Mouse (Mus musculus): ENCODE measurements around the gene Xrcc6.
"Not testable (repeated sequence)": the region's sequence is repeated elsewhere in the genome, so short reads cannot be mapped to it uniquely, and the experiment has no call there.

The Xrcc6 gene

GRCm38 (mm10) chr15:81966062-81966829, 21.4 kb upstream of the Xrcc6 start:
- no peak for DNase-seq (ENCODE audit: low read depth)

- no peak for DNase-seq (ENCODE audit: low read depth)
Observed at GRCm38 (mm10) chr15:81967821-81968220, 19.8 kb upstream of the Xrcc6 start.

- DNase-seq (ENCODE audit: low read depth): no peak
Observed at GRCm38 (mm10) chr15:81968447-81968846, 19.2 kb upstream of the Xrcc6 start.

GRCm38 (mm10) chr15:81969173-81969572, 18.5 kb upstream of the Xrcc6 start:
- DNase-seq (ENCODE audit: low read depth): no peak

GRCm38 (mm10) chr15:81969635-81970034, 18.0 kb upstream of the Xrcc6 start:
- not testable (repeated sequence) for DNase-seq (ENCODE audit: low read depth)

- not testable (repeated sequence) for DNase-seq (ENCODE audit: low read depth)
Observed at GRCm38 (mm10) chr15:81970498-81970897, 17.1 kb upstream of the Xrcc6 start.

GRCm38 (mm10) chr15:81975156-81975555, 12.5 kb upstream of the Xrcc6 start:
- DNase-seq (ENCODE audit: low read depth): not testable (repeated sequence)

- DNase-seq (ENCODE audit: low read depth): no peak
Observed at GRCm38 (mm10) chr15:81980321-81980720, 7.3 kb upstream of the Xrcc6 start, which contains the start of gene 1700029P11Rik. Gene 1700029P11Rik, plus strand, starts transcription at chr15:81980540.

- DNase-seq (ENCODE audit: low read depth): no peak
Observed at GRCm38 (mm10) chr15:81982173-81982572, 5.5 kb upstream of the Xrcc6 start.

GRCm38 (mm10) chr15:81985267-81986161, 2.1 kb upstream of the Xrcc6 start:
- DNase-seq (ENCODE audit: low read depth): no peak

GRCm38 (mm10) chr15:81989371-81990062, 1.9 kb downstream of the Xrcc6 start:
- DNase-seq (ENCODE audit: low read depth): peak; percentile 90

- DNase-seq (ENCODE audit: low read depth): peak; percentile 71
Observed at GRCm38 (mm10) chr15:81990549-81990948, 2.9 kb downstream of the Xrcc6 start.

- DNase-seq (ENCODE audit: low read depth): no peak
Observed at GRCm38 (mm10) chr15:81993992-81994391, 6.4 kb downstream of the Xrcc6 start.

- DNase-seq (ENCODE audit: low read depth): peak; percentile 70
Observed at GRCm38 (mm10) chr15:82004257-82004656, 16.6 kb downstream of the Xrcc6 start.

- DNase-seq (ENCODE audit: low read depth): no peak
Observed at GRCm38 (mm10) chr15:82011947-82012346, 24.3 kb downstream of the Xrcc6 start.

GRCm38 (mm10) chr15:82014745-82015391, 27.2 kb downstream of the Xrcc6 start:
- DNase-seq (ENCODE audit: low read depth): no peak

- DNase-seq (ENCODE audit: low read depth): peak; percentile 31
Observed at GRCm38 (mm10) chr15:82015392-82016100, 27.9 kb downstream of the Xrcc6 start.

GRCm38 (mm10) chr15:82016101-82016808, 28.6 kb downstream of the Xrcc6 start:
- DNase-seq (ENCODE audit: low read depth): peak; percentile 97

- no peak for DNase-seq (ENCODE audit: low read depth)
Observed at GRCm38 (mm10) chr15:82016830-82017229, 29.2 kb downstream of the Xrcc6 start.

GRCm38 (mm10) chr15:82017461-82017860, 29.8 kb downstream of the Xrcc6 start:
- DNase-seq (ENCODE audit: low read depth): no peak

Measured in c-Kit-positive CD71-positive TER-119-negative erythroid progenitor cells, embryonic 14.5 days (primary cell).